Mouse (Mus musculus) midbrain, embryonic 14.5 days (tissue): ENCODE data around the gene Gm20388. TPM values are rescaled to one million over a fixed set of nuclear protein-coding genes. Genes with fewer than 3 reads are reported as not detected.
A peak's percentile ranks its signal among the peaks of the same experiment; 100 is the strongest.

Experiments
- ATAC-seq: fragments of 200-750 bp; cut with Nextera tagmentation; 2 replicates; pipeline ENCODE4 v1.8.0; 2017; ENCODE audit warnings: moderate number of reproducible peaks, moderate library complexity; ENCODE audit not compliant: low FRiP score, low TSS enrichment
- DNase-seq: peaks from one replicate; pipeline ENCODE4 v3.0.0-alpha.2; 2015
- H3K27ac ChIP-seq: fragments of 300-500 bp; sonication (generic); replicated peaks from 2 replicates; pipeline ENCODE4 v1.5.1; 2014; ENCODE audit warnings: mild to moderate bottlenecking, low read depth, low read length, moderate library complexity
- H3K27me3 ChIP-seq: fragments of 300-500 bp; sonication (generic); 2 replicates; pipeline ENCODE4 v1.6.1; 2014; ENCODE audit warnings: low read length, control low read depth, mixed read lengths; ENCODE audit not compliant: control insufficient read depth, insufficient read depth
- H3K36me3 ChIP-seq: fragments of 300-500 bp; sonication (generic); 2 replicates; pipeline ENCODE4 v1.6.1; 2014; ENCODE audit warnings: low read length, control low read depth; ENCODE audit not compliant: control insufficient read depth, insufficient read depth
- H3K4me1 ChIP-seq: fragments of 300-500 bp; sonication (generic); 2 replicates; pipeline ENCODE4 v1.6.1; 2014; ENCODE audit warnings: mild to moderate bottlenecking, antibody characterized with exemption, low read length, control low read depth; ENCODE audit not compliant: control insufficient read depth, insufficient read depth
- H3K4me2 ChIP-seq: fragments of 300-500 bp; sonication (generic); 2 replicates; pipeline ENCODE4 v1.6.1; 2014; ENCODE audit warnings: mild to moderate bottlenecking, low read length, moderate library complexity
- H3K4me3 ChIP-seq: fragments of 300-500 bp; sonication (generic); replicated peaks from 2 replicates; pipeline ENCODE4 v1.5.1; 2014; ENCODE audit warnings: low read depth, low read length
- H3K9ac ChIP-seq: fragments of 300-500 bp; sonication (generic); replicated peaks from 2 replicates; pipeline ENCODE4 v1.6.1; 2014; ENCODE audit warnings: mild to moderate bottlenecking, low read length, moderate library complexity
- H3K9me3 ChIP-seq: fragments of 300-500 bp; sonication (generic); 2 replicates; pipeline ENCODE4 v1.6.1; 2016; ENCODE audit warnings: low read length, control low read depth, mixed read lengths; ENCODE audit not compliant: control insufficient read depth
- WGBS: fragments of 180-500 bp; shearing (Covaris S2); extraction: QIAGEN DNeasy Blood & Tissue Kit; methylation state at CpG from one replicate; pipeline ENCODE4 v1.1.7; 2014; 5-methylcytosine and 5-hydroxymethylcytosine counted together
- polyA plus RNA-seq: library from polyadenylated mRNA; unstranded; fragments of >200 nt; fragmentation: Nextera tagmentation; extraction: Ambion mirVana; gene quantifications from 2 replicates; pipeline ENCODE4 v1.2.1, GENCODE M21; 2014

Gene Gm20388
- polyA plus RNA-seq, 1 experiment from 2014 or later = 4.1 TPM

- ATAC-seq = no peak
- no peak overlapping the region for H3K4me2 ChIP-seq
- WGBS = 71% methylated on average over 17 of the region's 17 CpGs
- DNase-seq = no peak
- H3K9ac ChIP-seq = no peak overlapping the region
- peaks cover 19% of the 10 kb centered on the region for H3K27me3 ChIP-seq
- H3K4me1 ChIP-seq = peaks cover 8% of the 10 kb centered on the region; the same call in 1 of the 2 replicates
- no peak overlapping the region for H3K4me3 ChIP-seq
- H3K9me3 ChIP-seq = no peaks in the 10 kb centered on the region
- H3K36me3 ChIP-seq = no peaks in the 10 kb centered on the region
- H3K27ac ChIP-seq = no peak overlapping the region
Measured at GRCm38 (mm10) chr8:120898828-120899407, 988.3 kb downstream of the Gm20388 start.

GRCm38 (mm10) chr8:120902346-120902745, 991.7 kb downstream of the Gm20388 start:
- no peaks in the 10 kb centered on the region for H3K9me3 ChIP-seq
- WGBS = 38% methylated on average over 11 of the region's 11 CpGs
- no peaks in the 10 kb centered on the region for H3K27me3 ChIP-seq

GRCm38 (mm10) chr8:120907671-120908070, 997.0 kb downstream of the Gm20388 start:
- 73% methylated on average over 6 of the region's 6 CpGs for WGBS
- H3K9ac ChIP-seq = no peak overlapping the region

More at GRCm38 (mm10) chr8:120902346-120902745, 991.7 kb downstream of the Gm20388 start:
- Histone ChIP-seq H3K27ac (no peak overlapping the region), H3K4me3 (no peak overlapping the region), H3K4me2 (no peak overlapping the region), H3K36me3 (no peaks in the 10 kb centered on the region), H3K9ac (no peak overlapping the region), H3K4me1 (no peaks in the 10 kb centered on the region)
- DNase-seq (no peak), ATAC-seq (no peak)

GRCm38 (mm10) chr8:120910936-120911335, 1000.3 kb downstream of the Gm20388 start:
- H3K4me2 ChIP-seq = no peak overlapping the region
- no peak overlapping the region for H3K27ac ChIP-seq
- H3K4me1 ChIP-seq = no peaks in the 10 kb centered on the region
- H3K9me3 ChIP-seq = no peaks in the 10 kb centered on the region
- DNase-seq = no peak
- WGBS = 74% methylated on average over 2 of the region's 2 CpGs
- H3K36me3 ChIP-seq = no peaks in the 10 kb centered on the region
- H3K9ac ChIP-seq = no peak overlapping the region
- no peak overlapping the region for H3K4me3 ChIP-seq
- no peaks in the 10 kb centered on the region for H3K27me3 ChIP-seq
- ATAC-seq = no peak

More at GRCm38 (mm10) chr8:120907671-120908070, 997.0 kb downstream of the Gm20388 start:
- no peak for ATAC-seq
- Histone ChIP-seq H3K27me3 (no peaks in the 10 kb centered on the region), H3K9me3 (no peaks in the 10 kb centered on the region), H3K27ac (no peak overlapping the region), H3K4me1 (no peaks in the 10 kb centered on the region), H3K36me3 (no peaks in the 10 kb centered on the region), H3K4me2 (no peak overlapping the region), H3K4me3 (no peak overlapping the region)
- DNase-seq = no peak

GRCm38 (mm10) chr8:120912463-120912862, 1001.8 kb downstream of the Gm20388 start:
- ATAC-seq = no peak
- DNase-seq = no peak
- Histone ChIP-seq H3K36me3 (no peaks in the 10 kb centered on the region), H3K4me1 (no peaks in the 10 kb centered on the region), H3K4me3 (no peak overlapping the region), H3K9ac (no peak overlapping the region), H3K9me3 (no peaks in the 10 kb centered on the region), H3K27me3 (no peaks in the 10 kb centered on the region), H3K4me2 (no peak overlapping the region), H3K27ac (no peak overlapping the region)
- 35% methylated on average over 6 of the region's 6 CpGs for WGBS

- 80% methylated on average over 14 of the region's 14 CpGs for WGBS
- Histone ChIP-seq H3K27ac (no peak overlapping the region), H3K36me3 (no peaks in the 10 kb centered on the region), H3K4me2 (no peak overlapping the region), H3K4me3 (no peak overlapping the region), H3K27me3 (no peaks in the 10 kb centered on the region), H3K9me3 (no peaks in the 10 kb centered on the region), H3K9ac (no peak overlapping the region), H3K4me1 (no peaks in the 10 kb centered on the region)
- DNase-seq (no peak), ATAC-seq (no peak)
Measured at GRCm38 (mm10) chr8:120916831-120917435, 1006.3 kb downstream of the Gm20388 start.

- Histone ChIP-seq H3K36me3 (no peaks in the 10 kb centered on the region), H3K4me2 (no peak overlapping the region), H3K9ac (no peak overlapping the region), H3K27ac (no peak overlapping the region), H3K4me3 (no peak overlapping the region), H3K27me3 (no peaks in the 10 kb centered on the region), H3K4me1 (no peaks in the 10 kb centered on the region), H3K9me3 (no peaks in the 10 kb centered on the region)
- DNase-seq (no peak), ATAC-seq (no peak)
- WGBS = 91% methylated on average over 4 of the region's 4 CpGs
Measured at GRCm38 (mm10) chr8:120920527-120920926, 1009.9 kb downstream of the Gm20388 start.

GRCm38 (mm10) chr8:120926201-120926600, 1015.6 kb downstream of the Gm20388 start:
- H3K4me3 ChIP-seq = no peak overlapping the region
- no peaks in the 10 kb centered on the region for H3K27me3 ChIP-seq
- no peak overlapping the region for H3K9ac ChIP-seq
- H3K9me3 ChIP-seq = no peaks in the 10 kb centered on the region
- H3K36me3 ChIP-seq = no peaks in the 10 kb centered on the region
- H3K4me2 ChIP-seq = no peak overlapping the region
- H3K27ac ChIP-seq = no peak overlapping the region
- 90% methylated on average over 9 of the region's 9 CpGs for WGBS
- ATAC-seq (no peak), DNase-seq (no peak)
- H3K4me1 ChIP-seq = no peaks in the 10 kb centered on the region

- Histone ChIP-seq H3K4me2 (no peak overlapping the region), H3K27ac (no peak overlapping the region), H3K9ac (no peak overlapping the region), H3K9me3 (no peaks in the 10 kb centered on the region), H3K27me3 (no peaks in the 10 kb centered on the region), H3K4me3 (no peak overlapping the region), H3K4me1 (no peaks in the 10 kb centered on the region), H3K36me3 (no peaks in the 10 kb centered on the region)
- 86% methylated on average over 6 of the region's 6 CpGs for WGBS
- DNase-seq (peak; percentile 27), ATAC-seq (no peak)
Measured at GRCm38 (mm10) chr8:120928082-120928481, 1017.4 kb downstream of the Gm20388 start.
